Mouse (Mus musculus): ENCODE data around the gene Fibcd1. TPM values are rescaled to one million over a fixed set of nuclear protein-coding genes. Genes with fewer than 3 reads are reported as not detected.
A peak's percentile ranks its signal among the peaks of the same experiment; 100 is the strongest.

The Fibcd1 gene
- total RNA-seq, 2 experiments from 2014 or later = not detected

GRCm38 (mm10) chr2:31787029-31787428, 58.8 kb downstream of the Fibcd1 start:
- 0 out of 2 replicates have a peak, but pooled peaks have one; percentile 48 for ATAC-seq (replicated peaks; ENCODE audit: low FRiP score, low TSS enrichment, poor library complexity, severe bottlenecking)

DNA sequence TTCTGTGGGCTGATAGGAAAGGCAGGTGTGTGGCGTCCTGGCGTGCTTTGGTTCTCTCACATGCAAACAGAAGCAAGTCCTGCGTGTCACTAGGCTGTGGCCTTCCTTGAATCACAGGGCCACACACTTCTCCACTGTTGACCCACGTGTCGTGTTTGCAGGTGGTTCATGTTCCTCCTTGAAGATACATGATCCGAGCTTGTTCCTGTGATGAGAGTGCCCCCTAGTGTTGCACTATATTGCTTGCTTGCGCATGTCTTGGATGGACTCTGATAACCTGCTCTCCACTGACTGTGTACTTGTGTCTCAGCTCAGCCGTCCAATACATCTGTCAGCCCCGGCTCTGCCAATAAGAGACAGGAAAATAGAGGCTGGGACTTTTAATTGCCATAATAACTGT, 60.7 kb downstream of the Fibcd1 start:
- ATAC-seq (replicated peaks; ENCODE audit: low FRiP score, low TSS enrichment, poor library complexity, severe bottlenecking) = peak; percentile 65

- no peak for ATAC-seq (replicated peaks; ENCODE audit: low FRiP score, low TSS enrichment, poor library complexity, severe bottlenecking)
Measured at GRCm38 (mm10) chr2:31782958-31783602, 62.7 kb downstream of the Fibcd1 start.

DNA sequence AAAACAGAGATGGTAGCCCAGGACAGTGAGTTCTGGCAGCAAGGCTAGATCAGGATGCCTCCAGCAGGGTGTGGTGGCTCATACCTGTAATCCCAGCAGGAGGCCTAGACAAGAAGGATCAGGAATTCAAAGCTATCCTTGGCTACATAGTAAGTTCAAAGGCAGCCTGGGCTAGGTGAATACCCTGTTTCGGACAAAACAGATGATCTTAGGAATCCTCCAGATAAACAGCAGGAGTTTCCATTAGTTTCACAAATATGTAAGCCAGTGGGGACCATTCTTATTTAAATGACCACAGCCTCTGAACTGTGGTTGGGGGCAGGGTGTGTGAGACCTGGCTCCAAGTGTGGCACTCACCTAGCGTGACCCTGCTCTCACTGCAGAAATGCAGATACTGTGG, 66.5 kb downstream of the Fibcd1 start:
- ATAC-seq (replicated peaks; ENCODE audit: low FRiP score, low TSS enrichment, poor library complexity, severe bottlenecking) = no peak

GRCm38 (mm10) chr2:31776479-31776878, 69.3 kb downstream of the Fibcd1 start:
- ATAC-seq (replicated peaks; ENCODE audit: low FRiP score, low TSS enrichment, poor library complexity, severe bottlenecking) = no peak

DNA sequence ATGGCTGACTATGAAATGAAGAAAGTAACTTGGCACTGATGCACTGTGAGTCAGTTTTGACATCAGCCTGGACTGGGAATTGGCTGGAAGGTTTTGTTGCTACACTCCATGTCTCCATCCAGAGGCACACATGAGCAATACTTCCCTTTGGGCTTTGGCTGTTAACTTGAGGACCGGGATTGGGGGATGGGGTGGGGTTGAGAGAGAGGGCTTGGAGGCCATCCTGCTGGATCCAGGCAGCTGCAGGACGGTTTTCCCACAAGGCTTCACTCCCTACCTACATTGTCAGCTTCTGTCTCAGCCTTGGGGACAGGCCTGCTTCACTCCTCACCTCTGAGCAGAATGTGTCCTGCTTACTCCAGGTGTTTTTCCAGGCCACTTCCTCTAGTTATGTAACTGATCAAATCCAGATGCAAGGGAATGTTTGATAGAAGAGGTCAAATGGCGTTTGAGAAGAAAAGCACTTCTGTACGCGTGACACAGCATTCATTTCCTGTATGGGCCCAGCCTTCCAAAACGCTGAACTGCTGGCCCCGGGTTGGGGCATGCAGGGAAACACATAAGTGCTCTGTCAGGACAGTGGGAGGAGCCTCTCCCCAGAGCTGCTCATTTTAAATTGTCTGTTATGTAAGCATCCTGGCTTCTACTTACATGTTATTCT, 74.9 kb downstream of the Fibcd1 start:
- 0 out of 2 replicates have a peak, but pooled peaks have one; percentile 37 for ATAC-seq (replicated peaks; ENCODE audit: low FRiP score, low TSS enrichment, poor library complexity, severe bottlenecking)

DNA sequence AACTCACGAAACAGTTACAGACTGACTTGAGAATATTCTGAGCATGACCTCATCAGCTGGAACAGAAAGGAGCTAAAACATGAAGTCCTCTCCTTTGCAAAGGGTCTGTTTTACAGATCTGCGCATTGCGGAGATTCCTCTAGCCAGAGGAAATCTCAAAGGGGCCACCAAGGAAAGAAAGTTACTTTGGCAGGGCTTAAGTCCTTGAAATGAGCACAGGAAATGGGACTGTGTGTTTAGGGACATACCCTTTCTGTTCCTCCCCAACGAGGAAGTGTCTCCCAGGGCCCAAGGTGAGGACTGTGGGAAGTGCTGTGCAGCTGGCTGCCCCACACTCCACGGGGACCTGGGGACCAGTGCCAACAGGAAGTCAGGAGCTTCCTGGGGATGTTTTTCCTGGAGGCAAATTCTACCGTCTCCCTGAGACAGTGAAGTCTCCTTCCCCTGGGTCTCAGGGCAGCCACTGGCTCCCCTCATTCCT, 76.1 kb downstream of the Fibcd1 start:
- ATAC-seq (replicated peaks; ENCODE audit: low FRiP score, low TSS enrichment, poor library complexity, severe bottlenecking) = no peak

DNA sequence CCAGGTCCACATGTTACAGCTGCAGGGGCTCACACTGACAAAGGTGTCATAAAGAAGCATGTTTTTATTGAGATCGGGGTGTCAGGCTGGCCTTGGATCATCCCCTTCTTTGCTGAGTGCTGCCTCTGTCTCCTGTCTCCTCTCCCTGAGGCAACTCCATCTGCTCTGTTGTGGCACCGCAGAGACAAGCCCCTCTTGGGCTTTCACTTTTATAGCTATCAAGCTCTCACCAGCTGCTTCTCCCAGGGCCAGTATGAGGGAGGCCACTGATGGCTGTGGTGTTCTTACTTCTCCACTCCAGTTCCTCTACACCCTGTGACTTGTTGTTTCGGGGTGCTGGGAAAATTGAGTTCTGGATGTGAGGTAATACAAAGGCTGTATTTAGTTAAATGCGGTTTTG, 76.7 kb downstream of the Fibcd1 start:
- 0 out of 2 replicates have a peak, but pooled peaks have one; percentile 30 for ATAC-seq (replicated peaks; ENCODE audit: low FRiP score, low TSS enrichment, poor library complexity, severe bottlenecking)

DNA sequence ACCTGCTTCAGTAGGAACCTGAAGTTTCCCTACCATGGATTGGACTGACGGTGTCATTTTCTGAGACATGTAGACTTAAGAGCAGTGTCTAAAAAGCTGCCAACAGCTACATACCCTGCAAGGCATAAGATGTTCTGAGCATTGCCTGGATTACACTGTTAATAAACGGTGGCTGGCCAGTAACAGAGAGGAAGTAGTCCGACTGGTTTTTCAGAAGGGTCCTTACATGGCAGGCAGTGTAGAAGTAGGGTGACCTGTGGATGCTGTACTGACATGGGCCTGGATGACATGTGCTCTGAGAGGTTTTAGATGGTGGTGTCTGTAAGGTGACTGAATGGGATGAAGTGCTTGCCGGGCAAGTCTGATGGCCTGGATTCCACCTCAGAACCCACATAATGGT, 78.0 kb downstream of the Fibcd1 start:
- ATAC-seq (replicated peaks; ENCODE audit: low FRiP score, low TSS enrichment, poor library complexity, severe bottlenecking) = no peak

- ATAC-seq (replicated peaks; ENCODE audit: low FRiP score, low TSS enrichment, poor library complexity, severe bottlenecking) = no peak
Measured at GRCm38 (mm10) chr2:31767104-31767503, 78.7 kb downstream of the Fibcd1 start.

Other genes with a start within 250 kb of the Fibcd1 start
- gene Prdm12, start 206.0 kb downstream of the Fibcd1 start, total RNA-seq (2014; fragmentation: Nextera tagmentation) = not detected in 2 replicates
- not detected in 2 replicates for gene Prdm12, start 206.0 kb downstream of the Fibcd1 start, total RNA-seq (2017)
- gene Exosc2, start 175.3 kb downstream of the Fibcd1 start, total RNA-seq (2014; fragmentation: Nextera tagmentation) = 89.1 and 94.6 TPM in 2 replicates
- 115 and 151 TPM in 2 replicates for gene Exosc2, start 175.3 kb downstream of the Fibcd1 start, total RNA-seq (2017)
- 40.2 and 40.4 TPM in 2 replicates for gene Abl1, start 157.6 kb downstream of the Fibcd1 start, total RNA-seq (2014; fragmentation: Nextera tagmentation)
- 20.9 and 22.9 TPM in 2 replicates for gene Abl1, start 157.6 kb downstream of the Fibcd1 start, total RNA-seq (2017)
- gene Qrfp, start 35.4 kb downstream of the Fibcd1 start, total RNA-seq (2014; fragmentation: Nextera tagmentation) = not detected in 2 replicates
- gene Qrfp, start 35.4 kb downstream of the Fibcd1 start, total RNA-seq (2017) = 0.11 TPM in 1 of 2 replicates, not detected in the other
- gene Lamc3, start 41.3 kb upstream of the Fibcd1 start, total RNA-seq (2014; fragmentation: Nextera tagmentation) = not detected in 2 replicates
- gene Lamc3, start 41.3 kb upstream of the Fibcd1 start, total RNA-seq (2017) = not detected in 2 replicates
- 5.2 TPM in 1 of 2 replicates, not detected in the other for gene Aif1l, start 104.1 kb upstream of the Fibcd1 start, total RNA-seq (2014; fragmentation: Nextera tagmentation)
- gene Aif1l, start 104.1 kb upstream of the Fibcd1 start, total RNA-seq (2017) = not detected in 2 replicates
- gene Nup214, start 128.4 kb upstream of the Fibcd1 start, total RNA-seq (2014; fragmentation: Nextera tagmentation) = 125 and 161 TPM in 2 replicates
- gene Nup214, start 128.4 kb upstream of the Fibcd1 start, total RNA-seq (2017) = 43.3 and 73.2 TPM in 2 replicates
- 24.9 and 30.2 TPM in 2 replicates for gene Fam78a, start 238.9 kb upstream of the Fibcd1 start, total RNA-seq (2014; fragmentation: Nextera tagmentation)
- gene Fam78a, start 238.9 kb upstream of the Fibcd1 start, total RNA-seq (2017) = 17.4 and 23.4 TPM in 2 replicates
- 1.4 and 2.5 TPM in 2 replicates for gene Plpp7, start 249.5 kb upstream of the Fibcd1 start, total RNA-seq (2014; fragmentation: Nextera tagmentation)
- 0.65 TPM in 1 of 2 replicates, not detected in the other for gene Plpp7, start 249.5 kb upstream of the Fibcd1 start, total RNA-seq (2017)

All from megakaryocyte-erythroid progenitor cell, adult 5-6 weeks (primary cell).